Mouse (Mus musculus) MEL-GATA-1-ER (cell line): ENCODE data around the gene Mapkapk2.

ENCODE experiments used
- DNase-seq: peaks from one replicate; pipeline ENCODE4 v3.0.0-alpha.2; 2012; ENCODE audit warnings: low read depth; ENCODE audit errors: extremely low read depth

The Mapkapk2 gene

GRCm38 (mm10) chr1:131083609-131084008 lies 14.0 kb downstream of the Mapkapk2 start:
- no peak for DNase-seq

- no peak for DNase-seq
These were observed 14.5 kb downstream of the Mapkapk2 start for GRCm38 (mm10) chr1:131083122-131083521.

- no peak for DNase-seq
These were observed 16.9 kb downstream of the Mapkapk2 start for GRCm38 (mm10) chr1:131080686-131081085.

GRCm38 (mm10) chr1:131079762-131080161 lies 17.9 kb downstream of the Mapkapk2 start:
- DNase-seq = no peak

GRCm38 (mm10) chr1:131078761-131079330 lies 18.8 kb downstream of the Mapkapk2 start:
- no peak for DNase-seq

GRCm38 (mm10) chr1:131075098-131075791 lies 22.4 kb downstream of the Mapkapk2 start:
- no peak for DNase-seq

- no peak for DNase-seq
These were observed 23.1 kb downstream of the Mapkapk2 start for GRCm38 (mm10) chr1:131074524-131074938.

GRCm38 (mm10) chr1:131072376-131072990 lies 25.1 kb downstream of the Mapkapk2 start:
- DNase-seq = no peak

- DNase-seq = no peak
These were observed 28.6 kb downstream of the Mapkapk2 start for GRCm38 (mm10) chr1:131069010-131069409.

GRCm38 (mm10) chr1:131068011-131068727 lies 29.5 kb downstream of the Mapkapk2 start:
- DNase-seq = peak; percentile 79

GRCm38 (mm10) chr1:131064202-131064601 lies 33.4 kb downstream of the Mapkapk2 start:
- peak; percentile 55 for DNase-seq

GRCm38 (mm10) chr1:131062821-131063220 lies 34.8 kb downstream of the Mapkapk2 start:
- DNase-seq = no peak

- no peak for DNase-seq
These were observed 35.8 kb downstream of the Mapkapk2 start for GRCm38 (mm10) chr1:131061740-131062254.

GRCm38 (mm10) chr1:131060290-131061253 lies 37.1 kb downstream of the Mapkapk2 start:
- DNase-seq = no peak

- no peak for DNase-seq
These were observed 37.8 kb downstream of the Mapkapk2 start for GRCm38 (mm10) chr1:131059841-131060240.

- DNase-seq = no peak
These were observed 38.2 kb downstream of the Mapkapk2 start for GRCm38 (mm10) chr1:131059411-131059810.

- no peak for DNase-seq
These were observed 39.2 kb downstream of the Mapkapk2 start for GRCm38 (mm10) chr1:131058431-131058830.

GRCm38 (mm10) chr1:131054251-131054650 lies 43.4 kb downstream of the Mapkapk2 start:
- no peak for DNase-seq

GRCm38 (mm10) chr1:131053656-131054055 lies 44.0 kb downstream of the Mapkapk2 start:
- no peak for DNase-seq

GRCm38 (mm10) chr1:131053239-131053638 lies 44.4 kb downstream of the Mapkapk2 start:
- DNase-seq = no peak

- no peak for DNase-seq
These were observed 46.6 kb downstream of the Mapkapk2 start for GRCm38 (mm10) chr1:131051073-131051472.
